Mouse (Mus musculus): ENCODE measurements around the gene Arpp21. TPM values are rescaled to one million over a fixed set of nuclear protein-coding genes. Genes with fewer than 3 reads are reported as not detected.
A peak's percentile ranks its signal among the peaks of the same experiment; 100 is the strongest.

Arpp21 gene
- total RNA-seq, 2 experiments from 2014 or later, result 22.5 to 41.4 TPM

DNA sequence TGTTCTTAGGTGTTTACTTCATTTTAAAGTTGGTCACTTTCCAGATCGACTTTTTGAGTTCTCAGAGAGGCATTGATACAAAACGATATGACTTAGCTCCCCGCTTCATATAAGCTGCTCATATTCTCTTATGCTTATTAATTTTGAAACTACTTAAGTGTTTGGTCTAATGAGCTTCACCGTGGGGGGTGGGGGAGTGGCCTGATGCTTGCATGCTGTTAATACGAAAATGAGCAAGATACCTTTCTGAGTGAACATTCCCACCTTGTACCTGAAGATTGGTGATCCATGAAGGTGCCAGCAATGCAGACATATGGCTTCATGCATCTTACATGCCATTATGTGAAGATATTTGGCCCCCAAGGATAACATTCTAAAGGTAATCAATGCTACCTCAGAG, 4.4 kb downstream of the Arpp21 start:
- DNase-seq, result no peak

DNA sequence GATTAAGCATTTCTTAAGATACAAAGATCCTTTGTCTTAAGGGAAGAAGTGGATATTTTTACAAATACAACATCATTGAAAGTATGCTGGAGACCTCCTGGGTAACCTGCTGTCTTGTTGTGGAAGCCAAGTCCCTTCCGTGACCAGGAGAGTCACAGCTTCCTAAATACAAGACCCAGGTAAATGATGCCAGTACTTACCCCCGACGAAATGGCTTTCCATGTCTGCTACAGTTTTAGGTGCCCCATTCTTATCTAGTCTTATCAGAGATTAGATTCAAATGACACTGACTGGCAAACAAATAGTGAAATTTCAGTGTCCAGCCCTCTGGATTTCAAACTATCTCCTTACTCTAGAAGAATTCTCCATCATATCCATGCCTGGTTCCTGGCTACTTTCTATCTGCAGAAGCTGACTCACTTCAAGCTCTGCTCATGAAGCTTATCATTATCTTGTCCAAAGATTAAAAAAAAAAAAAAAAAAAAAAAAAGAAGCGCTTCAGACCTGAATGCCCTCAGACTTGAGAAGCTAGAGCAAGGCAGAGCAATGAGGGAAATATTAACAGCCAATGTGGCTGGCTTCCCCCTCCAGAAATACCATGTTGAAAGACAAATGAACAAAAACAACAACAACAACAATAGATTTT, 4.9 kb downstream of the Arpp21 start:
- DNase-seq, result no peak

DNA sequence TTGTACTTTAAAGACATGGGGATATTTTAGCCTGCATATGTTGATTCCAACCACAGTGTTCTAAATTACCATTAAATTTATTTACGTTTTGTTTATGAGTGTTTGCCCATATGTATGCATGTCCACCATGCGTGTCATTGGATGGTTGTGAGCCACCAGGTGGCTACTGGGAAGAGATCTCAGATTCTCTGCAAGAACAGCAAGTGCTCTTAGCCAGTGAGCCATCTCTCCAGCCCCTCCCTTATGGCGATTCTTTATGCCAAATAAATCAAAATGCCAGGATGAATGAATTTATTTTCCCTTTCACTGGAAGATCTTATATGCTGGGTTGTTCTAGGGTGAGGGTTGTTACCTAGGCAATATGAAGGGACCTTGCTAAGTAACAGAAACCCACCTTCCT, 7.3 kb downstream of the Arpp21 start:
- no peak for DNase-seq

DNA sequence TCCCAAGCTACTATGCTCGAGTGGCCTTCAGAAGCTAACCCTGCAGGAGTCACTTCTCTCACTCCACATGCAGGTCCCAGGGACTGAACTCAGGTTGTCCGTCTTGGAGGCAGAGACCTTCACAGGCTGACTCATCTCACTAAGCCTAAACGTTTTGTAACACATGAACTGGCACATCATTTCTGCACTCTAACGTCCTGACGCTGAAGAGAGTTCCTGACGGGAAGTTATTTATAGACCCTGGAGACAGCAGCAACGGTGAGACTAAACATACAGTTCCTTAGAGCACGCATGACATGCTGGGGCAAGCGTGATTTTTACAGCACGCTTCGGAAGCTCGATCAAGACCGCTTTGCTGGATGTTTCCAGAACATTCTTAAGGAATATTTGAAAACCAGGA, 8.6 kb downstream of the Arpp21 start:
- peak; percentile 21 for DNase-seq

DNA sequence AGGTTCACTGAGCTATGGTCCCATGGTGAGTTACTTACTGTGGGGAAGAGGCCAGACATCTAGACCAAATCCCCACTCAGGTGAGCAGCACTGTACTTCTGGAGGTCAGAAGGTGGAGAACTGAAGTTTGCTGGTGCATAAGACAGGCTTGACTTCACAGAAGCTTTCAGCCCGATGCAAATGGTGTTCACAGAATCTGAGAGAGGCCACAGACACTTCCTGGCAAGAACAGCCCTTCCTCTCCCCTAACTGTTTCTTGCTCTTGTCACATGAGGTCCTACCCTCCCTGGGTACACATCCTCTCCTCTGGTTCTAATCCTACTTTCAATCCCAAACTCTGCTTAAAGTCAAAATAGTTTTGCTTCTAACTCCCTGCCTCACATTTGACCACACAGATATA, 9.2 kb downstream of the Arpp21 start:
- no peak for DNase-seq

DNA sequence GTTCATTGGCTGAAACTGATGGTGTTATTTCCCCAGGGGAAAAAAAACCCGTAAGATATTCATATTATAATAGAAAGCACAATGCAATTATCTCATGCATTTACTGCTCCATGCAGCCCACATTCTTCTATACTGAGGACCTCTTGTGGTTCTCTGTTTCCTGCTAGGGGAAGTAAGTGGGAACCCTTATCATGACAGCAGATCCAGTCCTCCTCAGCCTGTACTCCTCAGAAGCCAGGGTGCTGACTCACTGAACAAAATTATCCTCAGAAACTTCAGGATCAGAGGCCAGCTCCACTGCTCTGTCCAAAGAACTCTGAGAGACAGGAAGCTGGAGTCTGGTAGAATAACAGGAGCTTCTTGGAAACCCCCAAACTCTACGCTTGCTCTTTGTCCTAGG, 10.7 kb downstream of the Arpp21 start:
- DNase-seq, result no peak

DNA sequence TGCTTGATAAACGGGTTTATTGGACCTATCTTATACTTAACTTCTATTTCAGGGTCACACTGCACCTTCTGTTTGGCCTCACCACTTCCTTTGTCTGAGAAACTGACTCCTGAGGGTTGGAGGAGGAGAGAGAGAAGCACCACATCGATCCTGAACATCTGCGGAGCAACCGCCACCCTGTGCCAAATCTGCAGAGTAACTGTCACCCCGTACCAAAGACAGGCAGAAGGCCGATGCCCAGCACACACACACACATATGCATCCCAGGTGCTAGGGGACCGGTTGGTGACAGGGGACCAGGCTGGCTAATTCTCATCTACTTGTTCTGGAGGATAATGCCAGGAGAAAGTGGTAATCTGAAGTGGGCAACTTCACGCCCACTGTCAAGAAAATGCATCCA, 16.4 kb downstream of the Arpp21 start:
- no peak for DNase-seq

DNA sequence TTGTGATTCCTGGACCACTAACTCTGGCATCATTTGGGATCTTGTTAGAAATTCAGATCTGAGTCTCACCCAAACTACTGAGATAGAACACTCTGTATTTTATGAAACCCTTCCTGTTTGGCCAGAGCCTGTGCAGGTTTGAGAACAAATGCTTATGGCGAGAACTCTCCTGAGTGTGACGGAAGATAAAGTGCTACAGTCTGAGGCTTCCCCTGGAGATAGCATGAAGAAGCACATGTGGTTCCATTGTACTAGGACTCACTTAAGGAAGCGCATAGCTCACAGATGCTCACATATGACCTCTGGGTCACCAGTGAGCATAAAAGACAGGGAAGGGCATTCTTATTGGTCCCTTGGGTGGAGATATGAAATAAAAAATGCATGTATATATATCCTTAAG, 17.5 kb downstream of the Arpp21 start:
- DNase-seq, result no peak

DNA sequence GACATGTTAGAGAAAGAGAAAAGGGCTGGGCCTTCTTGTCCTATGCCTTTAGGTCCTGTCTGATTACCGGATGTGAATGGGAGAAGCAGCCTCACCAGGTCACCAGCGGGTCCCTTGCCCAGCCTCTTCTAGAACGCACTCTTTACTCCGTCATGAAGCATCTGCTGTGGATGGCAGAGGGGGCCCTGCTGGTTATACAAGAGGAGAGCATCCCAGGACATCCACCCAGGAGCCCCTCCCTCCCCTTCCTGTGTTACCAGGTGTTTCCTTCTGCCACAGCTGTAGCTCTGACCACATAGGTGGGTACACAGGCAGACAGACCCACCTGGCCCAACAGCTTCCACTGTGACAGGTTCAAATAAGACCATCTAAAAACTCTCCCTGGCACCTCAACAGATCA, 18.6 kb downstream of the Arpp21 start:
- DNase-seq, result peak; percentile 20

DNA sequence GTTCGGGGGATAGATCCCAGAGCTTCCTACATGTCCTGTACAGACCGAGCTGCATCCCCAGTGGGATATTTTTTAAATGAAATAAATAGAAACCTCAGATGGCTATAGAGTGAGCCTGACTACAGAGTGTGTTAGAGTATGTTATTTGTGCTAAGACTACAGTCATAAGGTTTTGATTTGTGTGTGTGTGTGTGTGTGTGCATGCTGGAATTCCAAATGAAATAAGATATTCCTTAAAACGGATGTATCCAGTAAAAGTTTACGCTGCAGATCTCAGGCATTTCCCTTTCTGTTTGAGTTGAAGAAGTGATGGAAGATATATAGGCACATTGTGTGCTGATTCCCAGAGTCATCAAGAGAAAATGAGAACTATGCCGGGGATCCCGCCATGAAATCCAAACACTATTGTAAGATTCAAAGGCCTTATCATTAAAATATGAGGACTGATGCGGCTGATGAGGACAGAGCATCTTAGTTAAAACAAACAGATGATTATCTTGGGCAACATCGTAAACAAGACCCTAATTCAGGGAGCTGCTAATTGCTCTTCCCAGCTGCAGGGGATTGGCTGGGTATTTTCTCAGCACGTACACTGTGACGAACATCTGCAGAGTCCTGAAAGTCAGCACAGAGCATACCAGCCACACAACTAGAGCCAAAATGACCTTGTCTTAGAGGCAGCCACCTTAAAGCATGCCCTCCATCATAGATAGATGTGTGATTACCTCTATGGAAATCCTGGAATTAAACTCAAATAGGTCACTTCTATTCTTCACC, 20.5 kb downstream of the Arpp21 start:
- no peak for DNase-seq

DNA sequence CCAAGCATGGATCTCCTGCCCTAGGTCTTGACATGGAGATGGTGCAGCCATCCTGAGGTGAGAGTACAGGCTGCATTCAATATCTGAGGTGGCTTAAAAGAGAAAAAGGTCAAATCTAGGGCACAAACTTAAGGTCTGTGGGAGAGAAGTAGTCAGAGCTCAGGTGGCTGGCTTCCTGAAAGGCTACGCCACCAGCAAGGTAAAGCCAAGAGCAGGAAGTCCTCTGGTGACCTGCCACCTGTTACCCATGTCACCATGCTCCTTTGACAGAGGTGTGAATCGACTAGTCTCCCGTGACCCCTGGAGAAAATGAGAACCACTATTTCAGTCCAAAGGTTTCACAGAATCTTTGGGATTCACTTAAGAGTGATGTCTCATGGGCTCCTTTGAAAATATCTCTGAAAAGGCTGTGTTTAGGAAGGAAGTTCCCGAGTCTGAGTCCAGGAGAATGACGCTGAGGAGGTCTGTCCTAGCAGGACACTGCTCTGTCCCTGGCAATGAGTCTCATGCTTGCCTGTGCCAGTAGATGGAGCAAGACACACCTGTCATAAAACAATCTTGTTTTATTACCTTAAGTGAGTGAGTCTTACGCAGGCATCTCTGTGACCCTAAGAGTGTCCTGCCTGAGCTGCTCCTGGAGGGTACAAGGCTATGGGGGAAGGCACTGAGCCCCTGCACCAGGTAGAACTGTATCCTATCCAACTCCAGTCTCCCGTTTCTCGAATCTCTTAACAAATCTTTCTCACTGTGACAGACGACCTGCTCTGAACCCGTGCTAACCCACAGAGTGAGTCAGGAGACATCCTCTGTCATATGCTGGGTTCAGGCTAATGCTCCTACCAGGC, 22.1 kb downstream of the Arpp21 start:
- peak; percentile 55 for DNase-seq

DNA sequence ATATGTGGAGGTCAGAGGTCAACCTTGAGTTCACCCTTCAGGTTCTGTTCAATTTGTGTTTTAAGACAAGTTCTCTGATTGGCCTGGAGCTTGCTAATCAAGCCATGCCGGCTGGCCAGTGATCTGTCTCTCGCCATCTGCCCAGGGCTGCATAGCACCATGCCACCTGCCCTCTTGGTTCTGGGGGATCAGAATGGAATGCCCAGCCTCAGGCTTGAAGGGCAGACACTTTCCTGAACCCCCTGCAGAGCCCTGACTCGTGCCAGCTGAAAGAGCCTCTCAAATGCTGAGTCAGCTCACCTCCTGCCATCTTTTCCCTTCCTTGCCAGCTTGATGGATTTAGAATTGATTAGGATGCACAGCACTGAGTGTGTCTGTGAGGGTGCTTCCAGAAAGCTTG, 25.9 kb downstream of the Arpp21 start:
- no peak for DNase-seq

DNA sequence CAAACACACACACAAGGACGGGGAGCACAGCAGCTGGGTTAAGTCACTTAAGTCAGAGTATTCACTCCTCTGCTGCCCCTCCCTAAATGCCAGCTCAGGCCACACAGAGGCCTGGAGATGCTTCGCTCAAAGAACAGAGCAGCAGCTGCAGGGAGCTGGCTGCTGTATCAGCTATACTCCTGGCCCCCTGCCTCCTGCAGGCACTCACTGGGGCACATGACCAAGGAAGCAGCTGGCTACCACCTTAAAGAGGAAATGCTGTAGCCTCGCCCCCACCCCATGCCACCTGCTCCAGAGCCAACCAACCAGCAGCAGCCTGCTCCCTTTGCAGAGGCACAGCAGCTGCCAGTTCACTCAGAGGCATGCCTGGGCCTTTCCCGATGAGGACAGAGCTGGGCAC, 28.0 kb downstream of the Arpp21 start:
- DNase-seq, result peak; percentile 83

DNA sequence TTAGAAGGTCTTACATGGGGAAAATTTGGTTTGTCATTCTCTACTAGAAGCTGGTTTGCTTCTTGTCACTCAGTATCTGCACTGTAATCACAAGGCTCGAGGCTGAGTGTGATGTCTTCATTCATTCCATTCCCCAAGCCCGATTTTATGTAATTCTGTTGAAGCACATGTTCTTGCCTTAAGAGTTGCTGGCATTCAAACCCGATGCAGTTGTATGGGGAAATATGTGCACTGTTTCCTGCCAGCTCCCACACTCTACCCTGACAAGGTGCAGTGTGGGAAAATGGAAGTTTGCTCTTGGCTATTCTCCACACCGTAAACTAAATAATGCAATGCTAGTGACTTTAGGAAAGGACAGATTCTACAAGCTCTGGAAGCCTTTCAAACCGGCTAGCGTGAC, 37.4 kb downstream of the Arpp21 start:
- DNase-seq, result no peak

DNA sequence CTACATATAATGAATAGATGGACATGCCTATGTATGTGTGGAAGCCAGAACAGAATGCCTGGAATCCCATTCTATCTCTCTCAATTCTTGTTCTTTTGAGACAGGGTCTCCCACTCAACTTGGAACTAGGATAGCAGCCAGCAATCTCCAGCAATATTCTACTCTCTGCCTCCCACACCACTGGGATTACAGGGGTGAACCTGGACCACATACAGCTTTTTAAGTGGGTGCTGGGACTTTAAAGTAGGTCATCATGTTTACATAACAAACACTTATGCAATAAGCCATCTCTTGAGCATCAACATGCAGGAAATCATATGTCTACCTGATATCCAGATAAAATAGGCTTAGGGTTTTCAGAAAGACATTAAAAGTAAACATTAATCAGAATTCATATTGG, 41.7 kb downstream of the Arpp21 start:
- no peak for DNase-seq

DNA sequence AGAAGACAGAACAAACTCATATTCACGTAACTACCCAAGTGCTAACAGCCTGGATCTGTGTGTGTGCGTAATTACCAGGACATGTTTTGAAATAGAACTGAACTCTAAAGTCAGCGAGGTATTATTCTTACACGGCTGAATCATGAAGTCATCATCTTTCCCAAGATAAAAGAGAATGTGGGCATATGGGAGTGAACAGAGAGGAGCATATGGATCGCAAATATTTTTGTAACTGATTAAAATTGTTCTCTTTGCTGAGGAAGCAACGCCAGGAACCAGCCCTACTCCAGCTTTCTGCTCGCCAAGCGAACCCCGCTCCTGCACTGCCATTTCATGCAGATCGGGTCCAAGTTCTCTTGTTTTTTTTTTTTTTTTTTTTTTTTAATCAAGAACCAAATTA, 46.3 kb downstream of the Arpp21 start:
- no peak for DNase-seq

DNA sequence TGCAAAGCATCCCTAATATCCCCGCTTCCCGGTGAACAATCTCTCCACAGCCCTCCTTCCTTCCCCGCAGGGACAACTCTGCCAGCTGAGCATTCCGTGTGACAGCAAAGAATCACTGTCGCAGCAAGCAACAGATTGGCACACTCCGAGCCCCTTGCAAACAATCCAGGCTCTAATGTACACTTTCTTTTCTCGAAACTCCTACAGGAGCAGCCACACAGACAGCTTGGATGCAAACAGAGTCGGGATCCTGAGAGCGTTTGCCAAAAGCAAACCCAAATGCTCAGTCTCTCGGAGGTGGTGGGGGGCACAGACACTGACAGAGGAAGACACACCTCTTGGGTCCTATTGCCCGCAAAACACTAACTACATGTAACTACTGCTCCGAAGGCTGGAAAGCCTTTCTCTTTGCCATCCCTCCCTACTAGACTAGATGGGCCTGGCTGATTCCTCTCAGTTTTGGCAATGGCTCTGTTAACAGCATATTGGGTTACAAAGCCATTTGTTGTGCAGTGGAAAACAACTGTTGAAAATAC, 47.3 kb downstream of the Arpp21 start:
- DNase-seq, result no peak

DNA sequence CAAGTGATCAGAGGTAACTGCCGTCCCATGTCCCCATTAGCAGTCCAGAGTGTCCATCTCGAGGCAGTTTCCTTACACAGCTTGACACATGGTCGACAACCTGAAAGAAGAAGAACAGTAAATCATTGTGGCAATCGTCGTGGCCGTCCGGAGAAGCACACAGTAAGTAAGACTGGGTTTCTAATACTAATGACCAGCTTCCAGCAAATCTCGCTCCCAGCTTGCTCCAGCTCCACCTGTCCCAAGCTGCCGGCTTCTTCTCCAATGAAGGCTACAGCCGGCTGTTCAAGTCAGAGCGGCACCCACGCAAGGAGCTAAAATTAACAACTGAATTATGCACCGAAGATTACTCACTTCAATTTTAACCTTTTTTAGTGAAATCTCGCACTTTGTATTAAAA, 48.1 kb downstream of the Arpp21 start:
- no peak for DNase-seq

DNA sequence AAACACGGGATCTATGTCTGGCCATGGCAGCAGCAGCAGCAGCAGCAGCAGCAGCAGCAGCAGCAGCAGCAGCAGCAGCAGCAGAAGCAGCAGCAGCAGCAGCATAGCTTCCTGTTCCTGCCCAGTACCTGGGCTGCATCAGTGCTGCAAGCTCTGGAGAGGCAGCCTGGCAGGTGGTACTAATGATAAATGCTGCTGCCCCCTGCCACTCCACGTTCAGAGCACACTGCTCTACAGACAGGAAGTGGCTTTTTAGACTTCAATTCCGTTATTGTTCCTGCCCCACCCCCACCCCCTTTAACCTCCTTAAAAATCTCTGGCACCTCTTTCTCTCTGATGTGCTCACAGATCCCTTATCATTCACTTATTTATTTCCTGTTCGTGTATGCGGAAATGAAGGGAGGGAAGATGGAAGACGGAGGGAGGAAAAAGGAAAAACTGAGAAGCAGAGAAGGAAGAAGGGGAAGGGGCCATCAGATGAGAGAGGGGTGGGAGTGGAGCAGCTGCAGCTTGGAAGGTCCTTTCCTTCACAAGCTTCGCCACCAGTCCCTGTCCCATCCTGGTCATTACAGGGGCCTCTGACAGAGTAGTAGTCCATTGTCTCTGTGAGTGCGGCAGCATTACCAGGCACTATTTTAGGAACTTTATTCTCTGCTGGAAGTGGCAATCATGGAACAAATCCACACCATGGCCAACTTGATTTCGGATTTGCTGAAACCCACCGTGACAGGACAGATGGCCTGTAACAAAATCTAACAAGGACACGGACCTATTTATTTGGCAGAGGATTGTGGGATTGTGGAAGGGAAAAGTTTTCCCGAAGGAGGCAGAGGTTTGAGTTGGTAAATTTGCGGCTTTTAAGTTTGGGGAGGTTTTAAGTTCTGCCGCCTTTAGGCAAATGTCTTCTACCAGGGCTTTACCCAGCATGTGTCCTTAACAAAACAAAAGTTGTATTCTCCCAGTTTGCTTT, 49.1 kb downstream of the Arpp21 start:
- DNase-seq, result no peak

DNA sequence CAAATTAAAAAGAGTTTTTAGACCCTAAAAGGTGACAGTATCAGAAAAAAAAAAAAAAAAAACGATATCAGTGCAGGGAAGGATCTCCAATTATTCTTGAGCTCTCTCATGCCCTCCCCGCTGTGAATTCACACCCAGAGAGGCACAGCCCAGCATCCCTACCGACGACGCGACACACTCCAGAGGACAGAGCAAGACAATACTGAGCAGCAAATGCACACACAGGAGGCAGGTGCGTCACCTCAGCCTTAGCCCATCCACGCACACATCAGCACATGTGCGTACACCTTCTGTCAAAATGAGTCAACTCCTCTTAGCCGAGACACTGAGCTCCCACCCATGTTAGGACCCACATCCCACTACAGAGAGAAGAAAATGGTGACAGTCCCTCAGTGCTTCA, 50.0 kb downstream of the Arpp21 start:
- no peak for DNase-seq

DNA sequence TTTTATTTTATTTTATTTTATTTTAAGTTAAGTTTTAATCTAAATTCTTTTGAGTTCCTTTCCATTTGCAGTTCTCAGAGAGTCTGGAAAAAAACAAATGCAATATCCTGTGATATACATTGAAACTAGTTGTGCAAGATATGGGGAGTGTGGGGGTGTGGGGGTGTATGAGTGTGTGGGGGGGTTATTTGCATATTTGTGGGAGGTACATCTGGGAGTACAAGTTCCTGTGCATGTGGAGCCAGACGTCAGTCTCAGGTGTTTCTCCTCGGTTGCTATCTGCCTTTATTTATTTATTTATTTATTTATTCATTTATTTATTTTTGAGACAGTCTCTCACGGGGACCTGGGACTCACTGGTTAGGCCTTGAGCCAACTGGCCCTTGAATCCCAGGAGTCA, 53.0 kb downstream of the Arpp21 start:
- DNase-seq, result no peak

DNA sequence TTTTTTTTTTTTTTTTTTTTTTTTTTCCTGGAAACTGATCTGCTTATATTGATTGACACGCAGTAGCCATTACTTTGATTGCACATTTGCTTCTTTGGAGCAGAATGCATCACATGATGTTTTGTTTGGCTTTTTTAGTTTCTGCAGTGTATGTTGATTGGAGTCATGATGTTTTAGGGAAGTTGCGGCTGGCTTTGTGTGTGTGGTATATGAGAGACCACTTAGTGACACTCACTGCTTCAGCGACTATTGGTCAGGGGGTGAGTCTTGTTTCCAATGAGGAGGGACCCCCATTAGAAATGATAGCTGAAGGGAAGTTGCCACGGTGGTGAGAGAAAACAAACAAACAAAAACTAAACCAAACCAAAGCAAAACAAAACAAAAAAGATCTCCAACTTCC, 55.7 kb downstream of the Arpp21 start:
- DNase-seq, result no peak

All from gastrocnemius, postnatal 25 days (tissue).